Mouse (Mus musculus) ES-E14 (cell line): ENCODE results near the gene Ank2. TPM values are rescaled to one million over a fixed set of nuclear protein-coding genes. Genes with fewer than 3 reads are reported as not detected.

Experiments
- DNase-seq: peaks from one replicate; pipeline ENCODE4 v3.0.0-alpha.2; 2013; ENCODE audit warnings: low read depth, low spot score
- H3K27ac ChIP-seq: 2 replicates; pipeline ENCODE4 v1.5.1; 2012; ENCODE audit warnings: low read depth, mild to moderate bottlenecking, low read length, moderate library complexity, mixed read lengths; ENCODE audit not compliant: poor library complexity, insufficient read depth, severe bottlenecking
- H3K36me3 ChIP-seq: 2 replicates; pipeline ENCODE4 v1.6.1; 2012; ENCODE audit warnings: mild to moderate bottlenecking, low read length, moderate library complexity, mixed read lengths; ENCODE audit not compliant: control insufficient read depth, poor library complexity, insufficient read depth, severe bottlenecking
- H3K4me1 ChIP-seq, 2 experiments: fragments of 150-350 bp in 1 of 2; sonication (generic) in 1 of 2; 2 replicates each; pipeline ENCODE4 v1.6.1; 2012; ENCODE audit warnings: low read length in 2 of 2, mild to moderate bottlenecking in 1 of 2, mixed read lengths in 1 of 2; ENCODE audit not compliant: control insufficient read depth in 2 of 2, insufficient read depth in 2 of 2, poor library complexity in 1 of 2
- H3K4me3 ChIP-seq, 2 experiments: fragments of 150-350 bp in 1 of 2; sonication (generic) in 1 of 2; 2 replicates each; pipeline ENCODE4 v1.5.1; 2012; ENCODE audit warnings: low read length in 2 of 2, low read depth in 1 of 2, mild to moderate bottlenecking in 1 of 2, mixed read lengths in 1 of 2; ENCODE audit not compliant: insufficient read depth in 1 of 2, poor library complexity in 1 of 2, severe bottlenecking in 1 of 2
- H3K9ac ChIP-seq: 2 replicates; pipeline ENCODE4 v1.6.1; 2012; ENCODE audit warnings: low read depth, mild to moderate bottlenecking, low read length, mixed read lengths; ENCODE audit not compliant: poor library complexity, insufficient read depth, severe bottlenecking
- H3K9me3 ChIP-seq: fragments of 150-350 bp; sonication (generic); 2 replicates; pipeline ENCODE4 v1.6.1; 2012; ENCODE audit warnings: low read depth, mild to moderate bottlenecking, low read length; ENCODE audit not compliant: control insufficient read depth, insufficient read depth
- CHD2 ChIP-seq: IDR thresholded peaks from 2 replicates; pipeline ENCODE4 v1.6.1; 2014; ENCODE audit warnings: mild to moderate bottlenecking, low read depth, low read length, inconsistent platforms
- HCFC1 ChIP-seq: IDR thresholded peaks from 2 replicates; pipeline ENCODE4 v1.6.1; 2012; ENCODE audit warnings: low read length, inconsistent platforms, borderline replicate concordance; ENCODE audit not compliant: insufficient read depth
- MAFK ChIP-seq: IDR thresholded peaks from 2 replicates; pipeline ENCODE4 v1.6.1; 2014; ENCODE audit warnings: mild to moderate bottlenecking, low read depth, low read length, inconsistent platforms; ENCODE audit not compliant: insufficient read depth
- ZC3H11A ChIP-seq: IDR thresholded peaks from 2 replicates; pipeline ENCODE4 v1.6.1; 2012; ENCODE audit warnings: low read depth, mild to moderate bottlenecking, inconsistent platforms, low read length, borderline replicate concordance
- ZNF384 ChIP-seq: IDR thresholded peaks from 2 replicates; pipeline ENCODE4 v1.6.1; 2012; ENCODE audit warnings: low read depth, low read length, inconsistent platforms
- in situ Hi-C, 2 experiments: fragments of 600-800 bp; cut with MboI; formaldehyde crosslinking; loops; one replicate each; pipeline ENCODE4 v1.15.1; 2025; ENCODE audit warnings: low sequenced_read_pairs in 2 of 2, inconsistent platforms in 1 of 2; ENCODE audit not compliant: unreplicated experiment in 2 of 2
- total RNA-seq: library from RNA; depleted of rRNA; stranded (reverse); fragments of 300-350 nt; gene quantifications from 2 replicates; pipeline ENCODE4 v1.2.3, GENCODE M21; 2012

The Ank2 gene
- total RNA-seq, 1 experiment, result 15.2 TPM

DNA sequence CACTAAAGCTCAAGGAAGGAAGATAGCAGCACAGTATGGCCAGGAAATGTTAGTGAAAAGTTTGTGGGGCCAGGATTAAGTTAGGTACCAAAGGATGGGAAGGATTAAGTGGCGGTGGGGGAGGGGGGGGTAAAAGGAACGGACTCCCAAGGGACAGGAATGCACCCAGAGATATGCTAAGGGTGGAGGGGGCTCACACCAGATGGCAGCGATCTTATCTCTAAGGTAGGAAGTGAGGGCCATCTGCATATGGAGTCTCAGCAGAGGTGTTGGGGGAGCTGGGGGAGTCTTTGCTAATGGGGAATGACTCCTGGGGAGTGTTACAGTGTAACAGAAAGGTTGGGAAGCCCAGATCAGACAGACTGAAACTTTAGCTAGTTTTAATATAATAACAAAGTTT, 39.3 kb downstream of the Ank2 start:
- TF ChIP-seq CHD2 (no peak), ZNF384 (no peak), HCFC1 (no peak), ZC3H11A (no peak), MAFK (no peak)
- in situ Hi-C loops, result no loop called here
- Histone ChIP-seq H3K36me3 (no peaks in the 10 kb centered on the region), H3K9ac (no peak overlapping the region), H3K9me3 (no peaks in the 10 kb centered on the region), H3K27ac (no peak overlapping the region), H3K4me1 (peaks cover 10 to 11% of the 10 kb centered on the region in 2 experiments), H3K4me3 (no peak overlapping the region)
- no peak for DNase-seq

DNA sequence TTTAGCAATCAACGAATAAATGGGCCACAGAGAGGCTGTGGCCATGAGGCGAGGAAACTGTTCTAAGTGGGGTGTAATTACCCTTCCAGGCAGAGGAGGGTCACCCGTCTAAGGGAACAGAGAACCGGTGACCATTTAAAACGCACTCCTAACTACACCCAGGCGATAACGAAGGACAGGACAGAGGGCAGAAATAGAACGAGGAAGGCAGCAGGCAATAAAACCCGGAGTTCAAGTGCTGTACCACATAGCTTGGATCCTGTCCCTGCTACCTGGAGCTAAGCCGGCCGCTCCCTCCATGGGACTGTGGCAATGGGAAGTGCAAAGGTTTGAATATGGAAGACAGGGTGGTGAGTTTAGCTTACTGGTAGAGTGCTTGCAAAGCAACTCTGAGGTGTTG, 40.2 kb downstream of the Ank2 start:
- Histone ChIP-seq H3K4me3 (peak overlapping the region in 1 of 2 experiments; percentile 9; a peak in 1 of 4 replicates), H3K4me1 (peaks cover 10 to 11% of the 10 kb centered on the region in 2 experiments), H3K27ac (no peak overlapping the region), H3K9me3 (no peaks in the 10 kb centered on the region), H3K36me3 (no peaks in the 10 kb centered on the region), H3K9ac (0 out of 2 replicates have a peak overlapping the region, but pooled peaks have one; percentile 28)
- no peak for DNase-seq
- TF ChIP-seq ZNF384 (no peak), MAFK (no peak), ZC3H11A (no peak), CHD2 (no peak), HCFC1 (no peak)
- in situ Hi-C loops, result no loop called here

DNA sequence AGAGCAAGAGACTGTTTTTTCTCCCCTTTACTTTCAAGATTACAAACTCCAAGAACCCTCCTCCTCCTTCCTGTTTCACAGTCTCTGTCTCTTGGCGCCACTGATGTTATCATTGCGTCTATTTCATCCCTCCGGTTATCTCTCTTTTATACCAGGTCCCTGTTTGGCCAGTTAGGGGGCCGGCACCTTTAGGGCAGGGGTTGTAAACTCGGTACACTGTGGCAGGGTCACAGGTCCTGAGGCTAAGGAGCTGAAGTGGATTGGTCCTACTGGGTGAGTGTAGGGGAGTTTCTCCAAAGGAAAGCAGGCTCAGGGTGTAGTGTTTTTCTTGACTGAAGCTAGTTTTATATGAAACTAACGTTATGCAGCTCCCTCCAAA, 40.7 kb downstream of the Ank2 start:
- TF ChIP-seq CHD2, result no peak
- TF ChIP-seq ZC3H11A, result no peak
- TF ChIP-seq MAFK, result no peak
- TF ChIP-seq HCFC1, result no peak
- TF ChIP-seq ZNF384, result no peak
- no peak for DNase-seq
- in situ Hi-C loops, result no loop called here
- Histone ChIP-seq H3K27ac (no peak overlapping the region), H3K4me3 (no peak overlapping the region), H3K9me3 (no peaks in the 10 kb centered on the region), H3K36me3 (no peaks in the 10 kb centered on the region), H3K4me1 (peaks cover 8 to 11% of the 10 kb centered on the region in 2 experiments), H3K9ac (no peak overlapping the region)

DNA sequence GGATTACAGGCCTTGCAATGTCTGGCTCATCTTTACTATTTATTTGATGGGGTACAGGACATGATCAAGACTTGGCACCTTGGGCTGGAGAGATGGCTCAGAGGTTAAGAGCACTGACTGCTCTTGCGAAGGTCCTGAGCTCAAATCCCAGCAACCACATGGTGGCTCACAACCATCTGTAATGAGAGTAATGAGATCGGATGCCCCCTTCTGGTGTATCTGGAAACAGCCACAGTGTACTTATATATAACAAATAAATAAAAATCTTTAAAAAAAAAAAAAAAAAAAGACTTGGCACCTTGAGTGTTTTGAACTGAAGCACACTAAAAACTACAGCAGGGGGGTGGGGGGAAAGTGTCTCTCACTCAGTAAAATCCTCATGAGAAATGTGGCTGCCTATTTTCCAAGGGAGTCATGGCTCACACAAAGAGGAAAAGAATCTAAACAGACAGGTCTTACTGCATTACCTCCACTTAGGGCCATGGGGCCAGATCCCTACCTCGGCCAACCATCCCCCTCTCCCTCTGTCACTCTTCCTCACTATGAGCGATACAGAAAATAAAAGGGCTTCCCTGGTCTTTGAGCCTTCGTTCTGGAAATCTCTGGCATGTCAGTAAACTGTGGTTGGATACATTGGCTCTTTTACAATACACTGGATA, 41.3 kb downstream of the Ank2 start:
- DNase-seq, result no peak
- TF ChIP-seq CHD2 (no peak), ZC3H11A (no peak), HCFC1 (no peak), MAFK (no peak)
- no peak overlapping the region for H3K9ac ChIP-seq
- H3K9me3 ChIP-seq, result no peaks in the 10 kb centered on the region
- H3K4me3 ChIP-seq, result no peak overlapping the region
- peaks cover 6 to 9% of the 10 kb centered on the region in 2 experiments for H3K4me1 ChIP-seq
- in situ Hi-C loops, result no loop called here
- H3K36me3 ChIP-seq, result no peaks in the 10 kb centered on the region
- H3K27ac ChIP-seq, result no peak overlapping the region

DNA sequence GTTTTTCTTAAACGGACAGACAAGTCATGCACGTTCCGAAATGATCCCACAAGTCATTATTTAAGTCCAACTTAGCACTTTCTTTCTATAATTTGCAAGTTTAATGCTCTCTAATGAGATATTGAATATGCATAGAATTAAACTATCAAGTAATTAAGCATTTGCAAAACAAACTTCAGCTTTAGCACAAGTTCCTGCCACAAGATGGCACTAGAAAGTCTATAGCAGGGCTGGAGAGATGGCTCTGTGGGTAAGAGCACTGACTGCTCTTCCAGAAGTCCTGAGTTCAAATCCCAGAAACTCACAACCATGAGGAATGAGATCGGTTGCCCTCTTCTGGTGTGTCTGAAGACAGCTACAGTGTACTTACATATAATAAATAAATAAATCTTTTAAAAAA, 45.4 kb downstream of the Ank2 start:
- DNase-seq, result no peak
- Histone ChIP-seq H3K27ac (no peak overlapping the region), H3K9me3 (no peaks in the 10 kb centered on the region), H3K4me3 (no peak overlapping the region), H3K4me1 (peaks cover 0 to 2% of the 10 kb centered on the region in 2 experiments; a peak in 2 of 4 replicates), H3K9ac (no peak overlapping the region), H3K36me3 (no peaks in the 10 kb centered on the region)
- TF ChIP-seq ZNF384 (no peak), HCFC1 (no peak), MAFK (no peak), CHD2 (no peak), ZC3H11A (no peak)
- in situ Hi-C loops, result loop anchor here in 1 of 2 experiments (5.0 kb wide), 1 partner anchor 99 kb away; the partner anchor contains the start of genes Larp7 and Zgrf1
